Mouse (Mus musculus): Measurements from ENCODE around the gene Cds2.
"Not testable (repeated sequence)": the region's sequence is repeated elsewhere in the genome, so short reads cannot be mapped to it uniquely, and the experiment has no call there.

Cds2 gene

GRCm38 (mm10) chr2:132262879-132263398, at the start of gene Cds2:
Cds2 (plus strand) TSS chr2:132263148.
- DNase-seq (ENCODE audit: low spot score in 2 of 2) = peak; percentile 98 to 99

DNA sequence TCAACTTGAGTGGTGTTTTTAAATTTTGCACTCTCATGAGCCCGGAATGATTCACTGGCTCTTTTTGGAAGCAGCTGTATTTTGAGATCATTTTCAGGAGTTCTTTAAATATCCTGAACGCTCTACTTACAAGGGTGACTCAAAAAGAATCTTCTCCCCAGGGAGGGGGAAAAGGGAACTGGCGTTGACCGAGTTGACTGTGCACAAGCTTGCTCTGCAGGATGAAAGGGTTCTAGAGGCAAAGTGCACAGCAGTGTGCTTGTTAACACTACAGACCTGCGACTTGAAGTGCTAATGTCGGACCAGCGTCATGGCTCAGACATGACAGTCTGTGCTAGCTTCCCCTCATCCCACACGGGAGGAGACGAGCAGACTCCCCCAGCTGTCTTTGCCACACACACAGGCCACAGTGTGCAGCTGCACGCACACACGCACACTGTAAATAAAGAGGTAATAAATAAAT, 41.3 kb upstream of the Cds2 start:
- DNase-seq (ENCODE audit: low spot score in 2 of 2) = peak; percentile 36 to 49

- DNase-seq (ENCODE audit: low spot score in 2 of 2) = peak; percentile 23 to 62
These were observed 38.6 kb upstream of the Cds2 start for GRCm38 (mm10) chr2:132224359-132224758.

DNA sequence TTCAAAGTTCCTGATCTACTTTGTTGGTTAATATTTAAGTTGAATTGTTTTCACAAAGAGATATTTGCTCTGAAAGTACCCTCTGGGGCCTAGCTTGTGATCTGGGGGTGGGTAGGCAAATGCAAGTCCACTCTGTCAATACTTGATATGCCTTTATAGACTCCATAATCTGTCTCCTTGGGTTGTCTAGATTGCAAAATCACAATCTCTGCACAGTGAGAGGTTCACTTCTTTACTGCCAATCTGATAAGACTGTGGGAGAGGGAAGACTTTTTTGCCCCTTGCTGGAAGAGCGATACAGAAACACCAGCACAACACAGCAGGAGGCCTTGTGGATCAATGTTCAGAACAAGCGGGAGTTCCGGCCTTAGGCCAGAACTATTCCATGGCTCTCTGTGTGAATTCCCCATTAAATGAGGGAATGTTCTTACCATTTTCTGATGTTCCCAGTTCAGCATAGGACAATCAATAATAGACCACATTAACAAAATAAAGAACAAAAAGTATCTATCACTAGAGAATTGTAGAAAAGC, 30.5 kb upstream of the Cds2 start:
- DNase-seq (ENCODE audit: low spot score in 2 of 2) = no peak

DNA sequence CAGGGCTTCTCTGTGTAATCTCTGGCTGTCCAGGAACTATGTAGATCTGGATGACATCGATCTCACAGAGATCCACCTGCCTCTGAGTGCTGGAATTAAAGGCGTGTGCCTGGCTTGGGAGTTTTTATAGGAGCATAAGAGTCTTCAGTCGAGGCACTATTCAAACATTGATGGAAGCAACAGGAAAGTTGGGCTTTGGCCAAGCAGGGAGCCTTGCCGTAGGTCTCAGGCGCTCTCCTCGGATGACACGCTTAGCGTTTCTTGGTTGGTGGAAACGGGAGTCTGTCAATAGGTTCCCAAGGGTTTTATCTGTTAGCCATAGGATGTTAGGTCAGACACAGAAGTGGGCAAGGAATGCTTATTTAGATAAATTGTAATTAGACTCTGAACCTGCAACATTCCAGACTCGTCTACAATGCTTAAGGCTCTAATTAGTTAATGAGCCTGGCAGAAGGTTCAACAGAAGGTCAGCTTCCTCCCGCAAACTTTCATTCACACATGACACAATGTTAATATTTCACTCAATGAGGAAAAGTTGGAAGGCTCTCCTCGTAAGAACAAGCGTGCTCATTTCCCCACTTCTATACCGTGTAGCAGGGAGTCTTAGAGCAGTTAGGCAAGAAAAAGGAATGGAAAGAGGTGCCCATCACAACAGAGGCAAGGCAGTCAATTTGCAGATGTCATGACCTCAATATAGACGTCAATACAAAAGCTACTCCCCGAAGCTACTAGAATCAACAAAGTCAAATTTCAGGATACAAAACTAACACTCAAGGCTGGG, 28.8 kb upstream of the Cds2 start:
- no peak for DNase-seq (ENCODE audit: low spot score in 2 of 2)

- no peak for DNase-seq (ENCODE audit: low spot score in 2 of 2)
These were observed 27.7 kb upstream of the Cds2 start for GRCm38 (mm10) chr2:132235291-132235690.

GRCm38 (mm10) chr2:132235975-132236374, 27.0 kb upstream of the Cds2 start:
- DNase-seq (ENCODE audit: low spot score in 2 of 2) = no peak

GRCm38 (mm10) chr2:132239434-132239833, 23.5 kb upstream of the Cds2 start:
- DNase-seq (ENCODE audit: low spot score in 2 of 2) = not testable (repeated sequence)

GRCm38 (mm10) chr2:132240457-132240856, 22.5 kb upstream of the Cds2 start:
- DNase-seq (ENCODE audit: low spot score in 2 of 2) = peak in 1 of 2 experiments; percentile 26

DNA sequence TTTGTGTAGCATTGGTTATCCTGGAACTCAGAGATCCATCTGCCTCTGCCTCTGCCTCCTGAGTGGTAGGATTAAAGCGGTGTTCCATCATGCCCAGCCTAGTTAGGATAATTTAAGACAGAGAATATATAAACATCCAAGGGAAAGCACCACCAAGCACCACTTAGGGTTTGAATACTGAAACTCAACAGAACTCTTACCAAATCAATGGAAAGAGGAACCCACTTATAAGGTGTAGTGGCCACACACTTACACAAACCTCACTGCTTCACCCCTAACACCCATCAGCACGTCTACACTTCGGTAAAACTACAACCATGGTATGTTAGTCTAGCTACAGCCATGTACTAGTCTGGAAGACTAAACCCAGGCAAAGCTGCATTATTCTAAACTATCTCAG, 19.6 kb upstream of the Cds2 start:
- DNase-seq (ENCODE audit: low spot score in 2 of 2) = no peak

- DNase-seq (ENCODE audit: low spot score in 2 of 2) = peak; percentile 91 to 95
These were observed 15.2 kb upstream of the Cds2 start, which contains the start of gene Tmem230 for GRCm38 (mm10) chr2:132247539-132248313. Tmem230 (minus strand) TSS chr2:132247807.

- DNase-seq (ENCODE audit: low spot score in 2 of 2) = no peak
These were observed 11.0 kb upstream of the Cds2 start for GRCm38 (mm10) chr2:132251911-132252310.

DNA sequence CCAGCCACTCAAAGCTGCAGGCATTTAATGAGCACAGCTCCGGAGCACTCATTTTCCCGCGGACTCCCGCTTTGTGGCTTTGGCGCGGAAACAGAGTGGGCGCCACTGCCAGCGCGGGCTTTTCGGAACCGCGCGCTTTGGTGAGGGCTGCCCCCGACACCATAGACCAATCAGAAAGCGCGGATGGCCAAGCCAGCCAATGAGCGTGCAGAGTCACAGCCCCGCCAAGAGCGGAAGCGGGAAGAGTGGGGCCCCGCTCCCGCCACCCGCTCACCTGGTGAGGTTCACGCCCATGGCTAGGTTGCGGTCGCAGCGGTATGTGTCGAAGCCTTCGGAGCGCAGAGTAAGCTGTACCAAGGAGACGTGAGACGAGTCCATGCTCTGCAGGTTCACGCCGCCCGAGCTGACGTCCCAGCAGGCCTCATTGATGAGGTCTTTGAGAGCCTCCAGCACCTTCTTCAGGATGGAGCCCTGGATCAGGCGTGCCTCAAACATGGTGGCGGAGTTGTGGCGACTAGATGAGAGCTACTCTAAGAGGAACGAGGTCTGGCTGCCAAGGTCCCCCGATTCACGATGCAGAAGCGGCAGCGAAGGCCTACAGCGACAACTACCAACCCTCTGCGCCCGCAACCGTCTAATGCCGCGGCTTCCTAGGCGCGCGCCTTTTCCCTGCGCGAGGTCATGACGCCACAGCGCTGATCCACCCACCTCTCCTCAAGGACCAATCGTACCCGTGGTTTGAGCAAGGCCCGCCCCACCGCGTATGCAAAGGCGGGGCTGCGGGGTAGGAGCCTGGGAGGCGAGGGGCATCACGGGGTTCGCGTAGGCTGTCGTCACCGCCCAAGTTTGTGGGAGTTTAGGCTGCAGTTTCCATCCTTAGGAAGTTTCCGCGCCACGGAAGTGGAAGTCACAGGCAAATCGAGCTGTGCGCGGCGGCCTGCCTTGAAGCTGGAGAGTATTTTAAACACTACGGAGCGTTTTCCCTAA, 10.1 kb upstream of the Cds2 start, which contains the start of gene Pcna:
Pcna (minus strand) TSS at position 773 of the 987 bp plus-strand sequence.
- DNase-seq (ENCODE audit: low spot score in 2 of 2) = peak; percentile 98

- no peak for DNase-seq (ENCODE audit: low spot score in 2 of 2)
These were observed 9.3 kb upstream of the Cds2 start for GRCm38 (mm10) chr2:132253603-132254002.

GRCm38 (mm10) chr2:132257350-132258068, 5.4 kb upstream of the Cds2 start:
- DNase-seq (ENCODE audit: low spot score in 2 of 2) = no peak

DNA sequence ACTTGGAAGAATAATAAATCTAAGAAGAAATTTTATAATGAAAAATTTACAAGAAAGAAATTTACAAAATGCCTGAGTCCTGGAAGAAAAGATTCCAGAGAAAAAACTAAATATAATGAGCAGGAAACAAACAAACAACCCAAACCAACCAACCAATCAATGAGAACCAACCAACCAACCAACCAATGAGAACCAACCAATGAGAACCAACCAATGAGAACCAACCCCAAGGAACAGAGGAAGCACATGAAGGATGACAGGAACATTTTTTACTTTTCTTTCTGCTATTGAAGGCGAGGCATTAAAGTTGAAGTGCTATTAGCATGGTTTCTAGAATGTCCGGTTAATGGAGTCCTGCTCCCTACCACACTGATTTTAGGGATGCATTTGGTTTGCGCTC, 2.3 kb upstream of the Cds2 start:
- no peak for DNase-seq (ENCODE audit: low spot score in 2 of 2)

- no peak for DNase-seq (ENCODE audit: low spot score in 2 of 2)
These were observed 773 bp upstream of the Cds2 start for GRCm38 (mm10) chr2:132262175-132262574.

DNA sequence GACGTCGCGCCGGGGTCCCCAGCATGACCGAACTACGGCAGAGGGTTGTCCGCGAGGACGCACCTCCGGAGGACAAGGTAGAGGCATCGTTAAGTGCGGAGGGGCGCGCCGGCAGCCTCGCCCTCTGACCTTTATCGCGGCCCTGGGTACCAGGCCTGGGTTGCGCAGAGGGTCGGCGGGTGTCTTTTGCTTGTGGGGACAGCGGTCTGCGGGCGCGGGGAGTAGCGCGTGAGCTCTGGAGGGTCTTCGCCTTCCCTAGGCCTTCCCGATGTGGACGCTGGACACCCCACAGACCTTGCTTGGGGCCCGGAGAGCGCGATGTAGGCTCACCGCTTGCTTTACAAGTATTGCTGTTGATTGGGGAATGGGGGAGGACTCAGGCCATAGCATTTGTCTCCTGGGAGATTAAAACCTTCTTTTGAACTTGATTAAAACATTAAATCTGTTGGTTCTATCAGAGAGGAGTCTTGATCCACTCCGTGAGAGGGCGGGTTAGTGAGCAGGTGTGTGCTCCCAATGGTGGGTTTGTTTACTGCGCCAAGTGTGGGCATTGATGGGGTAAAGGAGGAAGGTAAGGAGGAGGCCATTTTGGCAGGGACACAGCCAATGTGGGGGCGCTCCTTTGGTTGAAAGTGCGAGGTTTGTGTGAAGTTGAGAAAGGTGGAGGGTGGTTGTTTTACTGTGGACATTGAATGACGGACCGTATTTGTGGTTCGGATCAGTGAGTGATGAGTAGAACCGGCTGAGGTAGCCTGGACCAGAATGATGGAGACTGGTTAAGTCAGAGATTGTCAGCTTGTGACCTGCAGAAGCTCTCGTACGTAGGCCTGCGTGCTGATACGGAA, 695 bp downstream of the Cds2 start:
- DNase-seq (ENCODE audit: low spot score in 2 of 2) = no peak

DNA sequence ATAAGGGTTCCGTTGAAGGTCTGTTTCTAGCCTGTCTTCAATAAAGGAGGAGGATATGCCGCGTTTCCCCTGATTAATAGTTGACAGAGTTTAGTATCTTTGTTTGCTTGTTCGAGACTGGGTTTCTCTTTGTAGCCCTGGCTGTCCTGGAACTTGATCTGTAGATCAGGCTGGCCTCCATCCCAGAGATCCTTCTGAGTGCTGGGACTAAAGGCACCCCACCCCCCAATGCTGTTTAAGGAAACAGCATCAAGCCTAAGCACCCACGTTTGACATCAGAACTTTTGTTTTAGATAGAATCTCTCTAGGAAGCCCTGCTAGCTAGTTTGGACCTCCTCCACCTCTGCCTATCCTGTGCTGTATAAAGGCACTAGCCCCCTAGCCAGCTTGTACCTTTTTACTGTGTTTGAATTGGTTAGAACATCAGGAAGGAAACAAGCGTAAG, 1.3 kb downstream of the Cds2 start:
- DNase-seq (ENCODE audit: low spot score in 2 of 2) = no peak
